Mouse (Mus musculus): ENCODE measurements around the gene Tnks1bp1. TPM values are rescaled to one million over a fixed set of nuclear protein-coding genes. Genes with fewer than 3 reads are reported as not detected.

Tnks1bp1 gene
- polyA plus RNA-seq, 1 experiment from 2014 or later: 33.7 TPM

DNA sequence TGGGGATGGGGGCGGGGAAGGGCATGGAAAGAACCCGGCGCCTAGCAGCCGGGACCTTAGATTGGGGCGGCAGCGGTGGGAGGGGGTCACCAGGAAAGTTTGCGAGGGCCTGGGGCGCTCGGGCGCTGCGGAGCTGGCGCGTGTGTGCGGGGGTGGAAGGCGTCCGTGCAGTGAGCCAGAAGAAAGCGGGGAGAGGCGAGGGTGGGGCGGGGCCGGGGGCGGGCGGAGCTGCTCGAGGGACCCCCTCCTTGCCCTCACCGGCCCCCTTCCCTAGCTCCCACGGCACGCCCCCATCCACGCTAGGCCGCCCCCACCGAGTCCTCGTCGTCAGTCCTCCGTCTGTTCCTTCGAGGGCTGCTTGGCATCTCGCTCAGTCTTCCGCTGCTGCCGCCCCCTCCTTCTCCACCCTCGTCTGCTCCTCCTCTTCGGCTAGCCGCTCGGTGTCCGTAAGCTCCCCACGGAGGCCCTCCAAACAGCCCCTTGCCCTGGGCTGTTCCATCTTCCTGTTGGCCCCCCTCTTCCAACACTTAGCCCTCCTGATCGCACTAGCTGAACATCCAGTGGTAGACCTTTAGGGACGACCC, 438 bp downstream of the Tnks1bp1 start:
- H3K27ac ChIP-seq (replicated peaks): peak overlapping the region; percentile 92
- H3K36me3 ChIP-seq: peaks cover 60% of the 10 kb centered on the region
- 1% methylated on average over 40 of the region's 44 CpGs for WGBS
- peaks cover 42% of the 10 kb centered on the region for H3K4me1 ChIP-seq
- H3K9me3 ChIP-seq (replicated peaks): no peaks in the 10 kb centered on the region
- no peaks in the 10 kb centered on the region for H3K27me3 ChIP-seq (ENCODE audit: low read depth, poor library complexity, severe bottlenecking)
- H3K4me3 ChIP-seq: peak overlapping the region; percentile 79
- peak; percentile 73 for DNase-seq (ENCODE audit: low spot score)

- Histone ChIP-seq H3K27ac (replicated peaks) (peak overlapping the region; percentile 46), H3K27me3 (ENCODE audit: low read depth, poor library complexity, severe bottlenecking) (no peaks in the 10 kb centered on the region), H3K9me3 (replicated peaks) (no peaks in the 10 kb centered on the region), H3K4me1 (peaks cover 42% of the 10 kb centered on the region), H3K36me3 (peaks cover 60% of the 10 kb centered on the region), H3K4me3 (peak overlapping the region; percentile 79)
- no peak for DNase-seq (ENCODE audit: low spot score)
- WGBS: 67% methylated on average over 4 of the region's 4 CpGs
Measured at GRCm38 (mm10) chr2:85049277-85049676, 1.5 kb downstream of the Tnks1bp1 start.

- H3K27me3 ChIP-seq (ENCODE audit: low read depth, poor library complexity, severe bottlenecking): no peaks in the 10 kb centered on the region
- H3K27ac ChIP-seq (replicated peaks): peak overlapping the region; percentile 76
- H3K36me3 ChIP-seq: peaks cover 60% of the 10 kb centered on the region
- peak overlapping the region; percentile 79 for H3K4me3 ChIP-seq
- no peaks in the 10 kb centered on the region for H3K9me3 ChIP-seq (replicated peaks)
- peaks cover 42% of the 10 kb centered on the region for H3K4me1 ChIP-seq
- DNase-seq (ENCODE audit: low spot score): peak; percentile 63
- 5% methylated on average over 10 of the region's 10 CpGs for WGBS
Measured at GRCm38 (mm10) chr2:85050001-85050634, 2.3 kb downstream of the Tnks1bp1 start.

DNA sequence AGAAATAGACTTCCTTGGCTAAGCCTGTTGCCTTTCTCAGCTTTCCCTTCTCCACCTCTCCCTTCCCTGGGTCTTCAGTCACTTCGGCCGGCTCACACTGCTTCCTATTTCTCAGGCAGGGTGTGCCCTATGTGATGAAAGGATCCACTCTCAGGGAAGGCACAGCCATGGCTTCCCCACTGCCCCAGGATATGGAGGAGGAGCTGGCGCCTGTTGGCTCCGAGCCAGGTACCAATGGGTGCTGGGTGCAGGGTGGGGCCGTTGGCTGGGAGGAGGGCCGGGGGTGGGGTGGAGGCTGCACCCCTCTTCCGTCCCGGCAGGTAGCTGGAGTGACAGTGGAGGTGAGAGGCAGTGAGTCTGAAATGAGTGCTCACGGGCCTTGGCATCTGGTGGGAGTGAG, 2.9 kb downstream of the Tnks1bp1 start:
- Histone ChIP-seq H3K4me3 (peak overlapping the region; percentile 79), H3K27me3 (ENCODE audit: low read depth, poor library complexity, severe bottlenecking) (no peaks in the 10 kb centered on the region), H3K9me3 (replicated peaks) (no peaks in the 10 kb centered on the region), H3K36me3 (peaks cover 60% of the 10 kb centered on the region), H3K27ac (replicated peaks) (peak overlapping the region; percentile 76), H3K4me1 (peaks cover 42% of the 10 kb centered on the region)
- no peak for DNase-seq (ENCODE audit: low spot score)
- 65% methylated on average over 9 of the region's 9 CpGs for WGBS

GRCm38 (mm10) chr2:85053192-85053816, 5.5 kb downstream of the Tnks1bp1 start:
- DNase-seq (ENCODE audit: low spot score): no peak
- no peak overlapping the region for H3K4me3 ChIP-seq
- no peaks in the 10 kb centered on the region for H3K9me3 ChIP-seq (replicated peaks)
- H3K27me3 ChIP-seq (ENCODE audit: low read depth, poor library complexity, severe bottlenecking): no peaks in the 10 kb centered on the region
- H3K36me3 ChIP-seq: peaks cover 70% of the 10 kb centered on the region
- H3K4me1 ChIP-seq: peaks cover 29% of the 10 kb centered on the region
- 89% methylated on average over 5 of the region's 5 CpGs for WGBS
- no peak overlapping the region for H3K27ac ChIP-seq (replicated peaks)

GRCm38 (mm10) chr2:85056711-85057110, 8.9 kb downstream of the Tnks1bp1 start:
- no peak overlapping the region for H3K27ac ChIP-seq (replicated peaks)
- no peaks in the 10 kb centered on the region for H3K27me3 ChIP-seq (ENCODE audit: low read depth, poor library complexity, severe bottlenecking)
- DNase-seq (ENCODE audit: low spot score): no peak
- no peak overlapping the region for H3K4me3 ChIP-seq
- H3K4me1 ChIP-seq: peaks cover 9% of the 10 kb centered on the region
- WGBS: 79% methylated on average over 5 of the region's 5 CpGs
- H3K36me3 ChIP-seq: peaks cover 100% of the 10 kb centered on the region
- H3K9me3 ChIP-seq (replicated peaks): no peaks in the 10 kb centered on the region

DNA sequence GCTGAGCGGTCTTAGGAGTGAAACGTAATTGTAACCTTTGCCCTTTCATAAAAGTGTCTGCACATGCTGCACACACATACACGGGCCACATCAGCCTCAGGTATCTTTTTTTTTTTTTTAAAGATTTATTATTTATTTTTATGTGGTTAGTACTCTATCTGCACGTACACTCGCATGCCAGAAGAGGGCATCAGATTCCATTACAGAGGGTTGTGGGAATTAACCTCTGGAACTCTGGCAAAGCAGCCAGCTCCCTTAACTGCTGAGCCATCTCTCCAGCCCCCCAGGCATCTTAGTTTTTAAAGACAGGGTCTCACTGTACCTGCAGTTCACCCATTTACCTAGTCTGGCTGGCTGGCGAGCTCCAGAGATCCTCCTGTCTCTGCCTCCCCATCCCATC, 11.9 kb downstream of the Tnks1bp1 start:
- Histone ChIP-seq H3K4me1 (peaks cover 9% of the 10 kb centered on the region), H3K27me3 (ENCODE audit: low read depth, poor library complexity, severe bottlenecking) (no peaks in the 10 kb centered on the region), H3K36me3 (peaks cover 100% of the 10 kb centered on the region), H3K4me3 (no peak overlapping the region), H3K9me3 (replicated peaks) (no peaks in the 10 kb centered on the region), H3K27ac (replicated peaks) (no peak overlapping the region)
- 89% methylated on average over 6 of the region's 6 CpGs for WGBS
- DNase-seq (ENCODE audit: low spot score): no peak

- no peaks in the 10 kb centered on the region for H3K9me3 ChIP-seq (replicated peaks)
- H3K27me3 ChIP-seq (ENCODE audit: low read depth, poor library complexity, severe bottlenecking): no peaks in the 10 kb centered on the region
- no peak for DNase-seq (ENCODE audit: low spot score)
- WGBS: 22% methylated on average over 11 of the region's 11 CpGs
- H3K36me3 ChIP-seq: peaks cover 100% of the 10 kb centered on the region
- H3K4me1 ChIP-seq: peaks cover 9% of the 10 kb centered on the region
- peak overlapping the region; percentile 22 for H3K4me3 ChIP-seq
- H3K27ac ChIP-seq (replicated peaks): peak overlapping the region; percentile 30; the same call in 1 of the 2 replicates
Measured at GRCm38 (mm10) chr2:85060591-85061060, 12.8 kb downstream of the Tnks1bp1 start.

DNA sequence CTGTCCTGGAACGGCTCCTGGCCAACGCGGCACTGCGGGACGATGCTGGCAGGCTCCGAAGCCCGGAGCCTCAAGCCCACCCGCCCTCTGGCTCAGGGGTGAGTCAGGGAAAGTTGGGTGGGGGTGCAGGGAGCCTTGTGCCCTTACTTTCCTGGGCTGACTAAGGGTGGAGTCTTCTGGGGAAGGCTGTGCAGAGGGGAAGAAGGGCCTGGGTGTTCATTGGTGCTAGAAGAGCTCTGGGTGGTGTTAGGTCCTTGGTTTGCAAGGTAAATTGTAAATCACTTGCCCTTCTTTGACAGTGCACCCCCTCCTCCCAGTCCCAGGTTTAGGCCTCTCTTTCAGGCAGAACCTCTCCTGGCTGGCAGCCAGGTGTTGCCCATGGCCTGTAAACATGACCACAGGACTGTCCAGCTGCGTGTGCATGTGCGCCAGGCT, 13.3 kb downstream of the Tnks1bp1 start:
- H3K27me3 ChIP-seq (ENCODE audit: low read depth, poor library complexity, severe bottlenecking): no peaks in the 10 kb centered on the region
- peaks cover 100% of the 10 kb centered on the region for H3K36me3 ChIP-seq
- peak overlapping the region; percentile 30; the same call in 1 of the 2 replicates for H3K27ac ChIP-seq (replicated peaks)
- DNase-seq (ENCODE audit: low spot score): no peak
- 40% methylated on average over 10 of the region's 10 CpGs for WGBS
- no peaks in the 10 kb centered on the region for H3K9me3 ChIP-seq (replicated peaks)
- H3K4me1 ChIP-seq: peaks cover 9% of the 10 kb centered on the region
- peak overlapping the region; percentile 22 for H3K4me3 ChIP-seq

GRCm38 (mm10) chr2:85065141-85065875, 17.5 kb downstream of the Tnks1bp1 start:
- Histone ChIP-seq H3K27ac (replicated peaks) (no peak overlapping the region), H3K36me3 (peaks cover 66% of the 10 kb centered on the region), H3K4me3 (no peak overlapping the region), H3K9me3 (replicated peaks) (no peaks in the 10 kb centered on the region), H3K4me1 (peaks cover 8% of the 10 kb centered on the region), H3K27me3 (ENCODE audit: low read depth, poor library complexity, severe bottlenecking) (no peaks in the 10 kb centered on the region)
- no peak for DNase-seq (ENCODE audit: low spot score)
- 91% methylated on average over 12 of the region's 12 CpGs for WGBS

DNA sequence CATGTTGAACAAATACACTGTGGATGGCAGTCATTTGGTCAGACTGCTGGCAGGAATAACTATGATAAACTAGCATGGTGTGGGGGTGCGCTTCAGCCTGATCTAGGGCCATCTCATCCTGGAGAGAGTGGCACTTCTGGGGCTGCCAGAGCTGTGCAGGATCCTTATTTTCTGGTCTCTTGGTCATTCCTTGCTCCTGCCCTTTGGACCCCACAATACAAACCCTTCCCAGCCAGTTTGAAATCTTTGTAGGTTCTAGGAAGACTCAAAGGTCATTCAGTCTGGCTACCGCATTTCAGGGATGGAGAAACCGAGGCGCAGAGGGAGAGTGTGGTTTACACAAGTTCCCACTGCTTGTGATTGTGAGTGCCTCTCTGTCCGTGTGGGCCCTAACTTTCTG, 19.1 kb downstream of the Tnks1bp1 start:
- Histone ChIP-seq H3K36me3 (peaks cover 66% of the 10 kb centered on the region), H3K27me3 (ENCODE audit: low read depth, poor library complexity, severe bottlenecking) (no peaks in the 10 kb centered on the region), H3K4me3 (no peak overlapping the region), H3K9me3 (replicated peaks) (no peaks in the 10 kb centered on the region), H3K4me1 (no peaks in the 10 kb centered on the region), H3K27ac (replicated peaks) (no peak overlapping the region)
- WGBS: 91% methylated on average over 5 of the region's 5 CpGs
- DNase-seq (ENCODE audit: low spot score): no peak

GRCm38 (mm10) chr2:85067903-85068625, 20.2 kb downstream of the Tnks1bp1 start:
- Histone ChIP-seq H3K27me3 (ENCODE audit: low read depth, poor library complexity, severe bottlenecking) (no peaks in the 10 kb centered on the region), H3K4me1 (no peaks in the 10 kb centered on the region), H3K27ac (replicated peaks) (no peak overlapping the region), H3K9me3 (replicated peaks) (no peaks in the 10 kb centered on the region), H3K4me3 (no peak overlapping the region), H3K36me3 (peaks cover 66% of the 10 kb centered on the region)
- WGBS: 88% methylated on average over 10 of the region's 10 CpGs
- DNase-seq (ENCODE audit: low spot score): no peak
